In the genomic region with DNA sequence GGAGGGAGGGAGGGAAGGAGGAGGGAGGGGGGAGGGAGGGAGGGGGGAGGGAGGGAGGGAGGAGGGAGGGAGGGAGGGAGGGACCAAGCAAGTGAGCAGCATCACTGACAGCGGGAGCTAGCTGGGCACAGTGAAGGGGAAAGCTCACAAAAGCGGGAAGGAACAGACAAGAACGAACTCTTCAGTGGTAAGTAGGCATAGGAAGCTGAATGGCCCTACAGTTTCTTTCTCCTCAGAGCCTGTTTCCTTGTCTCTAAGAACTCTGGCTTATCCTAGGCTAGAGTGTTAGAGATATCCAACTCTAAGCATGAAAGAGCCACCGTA, we compare ENCODE assay signal across 12 mouse cellular contexts. TPM values are rescaled to one million over a fixed set of nuclear protein-coding genes. Genes with fewer than 3 reads are reported as not detected.
A peak's percentile ranks its signal among the peaks of the same experiment; 100 is the strongest.
DNase-seq lines count a peak whose midpoint lies in the region; ATAC-seq lines count a peak whose summit lies in the region.
"Had no signal": no experiment of that assay in that cellular context is flagged by ENCODE, and none has a peak within 500 bp of the region (broad histone marks: within the 10 kb centered on the region; RNA-seq: fewer than 3 reads in every experiment).

No protein-coding gene starts in this region.

- H3K36me3 ChIP-seq in heart, embryonic 12.5 days = no peaks in the 10 kb centered on the region
- no peaks in the 10 kb centered on the region for H3K36me3 ChIP-seq in heart, embryonic 11.5 days (ENCODE audit: control insufficient read depth, insufficient read depth, low read length)
- H3K36me3 ChIP-seq in hindbrain, embryonic 10.5 days = no peaks in the 10 kb centered on the region
- H3K36me3 ChIP-seq in midbrain, embryonic 15.5 days (replicated peaks) = no peaks in the 10 kb centered on the region
- H3K36me3 ChIP-seq: embryonic facial prominence, embryonic 12.5 days; heart, embryonic 13.5 days; liver, embryonic 12.5 days had no signal

- no peaks in the 10 kb centered on the region for H3K9me3 ChIP-seq in heart, embryonic 12.5 days (replicated peaks)
- H3K9me3 ChIP-seq in heart, embryonic 11.5 days (replicated peaks; ENCODE audit: control insufficient read depth, low read length) = no peaks in the 10 kb centered on the region
- H3K9me3 ChIP-seq in hindbrain, embryonic 10.5 days = no peaks in the 10 kb centered on the region
- H3K9me3 ChIP-seq in midbrain, embryonic 15.5 days = no peaks in the 10 kb centered on the region
- H3K9me3 ChIP-seq: embryonic facial prominence, embryonic 12.5 days; heart, embryonic 13.5 days; liver, embryonic 12.5 days had no signal

- no peak overlapping the region for H3K27ac ChIP-seq in heart, embryonic 12.5 days (ENCODE audit: poor library complexity, severe bottlenecking)
- no peak overlapping the region for H3K27ac ChIP-seq in heart, embryonic 11.5 days (ENCODE audit: low read depth, low read length)
- no peak overlapping the region for H3K27ac ChIP-seq in hindbrain, embryonic 10.5 days
- no peak overlapping the region for H3K27ac ChIP-seq in midbrain, embryonic 15.5 days
- H3K27ac ChIP-seq: embryonic facial prominence, embryonic 12.5 days; heart, embryonic 13.5 days; liver, embryonic 12.5 days had no signal

- H3K4me3 ChIP-seq in heart, embryonic 12.5 days = no peak overlapping the region
- H3K4me3 ChIP-seq in heart, embryonic 11.5 days (ENCODE audit: low read depth, low read length) = no peak overlapping the region
- peak overlapping the region; percentile 87; the same call in 1 of the 2 replicates for H3K4me3 ChIP-seq in hindbrain, embryonic 10.5 days
- H3K4me3 ChIP-seq in midbrain, embryonic 15.5 days = no peak overlapping the region

- no peak overlapping the region for H3K9ac ChIP-seq in heart, embryonic 12.5 days
- no peak overlapping the region for H3K9ac ChIP-seq in heart, embryonic 11.5 days (ENCODE audit: low read depth, low read length)
- no peak overlapping the region for H3K9ac ChIP-seq in midbrain, embryonic 15.5 days
- H3K9ac ChIP-seq: embryonic facial prominence, embryonic 12.5 days; liver, embryonic 12.5 days had no signal

- 43% methylated on average over 4 of the region's 4 CpGs for WGBS in heart, embryonic 12.5 days
- 28% methylated on average over 4 of the region's 4 CpGs for WGBS in heart, embryonic 11.5 days (ENCODE audit: insufficient replicate concordance)
- WGBS in hindbrain, embryonic 10.5 days = 20% methylated on average over 4 of the region's 4 CpGs
- 23% methylated on average over 4 of the region's 4 CpGs for WGBS in midbrain, embryonic 15.5 days

- H3K4me2 ChIP-seq in heart, embryonic 12.5 days = peak overlapping the region; percentile 82; the same call in 1 of the 2 replicates
- no peak overlapping the region for H3K4me2 ChIP-seq in heart, embryonic 11.5 days
- peak overlapping the region; percentile 26 for H3K4me2 ChIP-seq in midbrain, embryonic 15.5 days

- no peak for ATAC-seq in heart, embryonic 12.5 days (ENCODE audit: insufficient number of reproducible peaks, low FRiP score)
- no peak for ATAC-seq in heart, embryonic 11.5 days (replicated peaks; ENCODE audit: insufficient number of reproducible peaks, low FRiP score, low TSS enrichment)
- ATAC-seq in midbrain, embryonic 15.5 days (replicated peaks) = no peak
- ATAC-seq: liver, embryonic 12.5 days had no signal

- peak; percentile 59 for DNase-seq in brain, adult 2 months (ENCODE audit: low read depth, low spot score)
- no peak for DNase-seq in hindbrain, embryonic 10.5 days (ENCODE audit: low spot score)
- DNase-seq in frontal cortex, postnatal 14 days (ENCODE audit: low spot score in 2 of 2) = no peak
- DNase-seq in layer of hippocampus, postnatal 14 days (ENCODE audit: low spot score in 2 of 2) = no peak
- no peak for DNase-seq in adipocyte (ENCODE audit: low spot score)
- DNase-seq: gastrocnemius, postnatal 10 days had no signal

- peaks cover 9% of the 10 kb centered on the region; the same call in 1 of the 2 replicates for H3K4me1 ChIP-seq in heart, embryonic 12.5 days (replicated peaks)
- H3K4me1 ChIP-seq in heart, embryonic 11.5 days (ENCODE audit: control insufficient read depth, insufficient read depth, low read length) = peaks cover 7% of the 10 kb centered on the region; the same call in 1 of the 2 replicates
- H3K4me1 ChIP-seq in hindbrain, embryonic 10.5 days (replicated peaks) = peaks cover 28% of the 10 kb centered on the region
- H3K4me1 ChIP-seq in midbrain, embryonic 15.5 days = peaks cover 17% of the 10 kb centered on the region

- H3K27me3 ChIP-seq in heart, embryonic 12.5 days (replicated peaks) = peaks cover 5% of the 10 kb centered on the region; the same call in 1 of the 2 replicates
- peaks cover 8% of the 10 kb centered on the region; the same call in 1 of the 2 replicates for H3K27me3 ChIP-seq in heart, embryonic 11.5 days (ENCODE audit: control insufficient read depth, insufficient read depth, low read length)
- H3K27me3 ChIP-seq in hindbrain, embryonic 10.5 days (ENCODE audit: insufficient read depth, poor library complexity, severe bottlenecking) = peaks cover 40% of the 10 kb centered on the region
- no peaks in the 10 kb centered on the region for H3K27me3 ChIP-seq in midbrain, embryonic 15.5 days (replicated peaks)

RNA-seq across cellular contexts. Expression of gene Ppm1h, which starts 2.5 kb away (rescaled TPM):
- 4.2 and 4.6 TPM in 2 replicates for polyA plus RNA-seq in heart, embryonic 12.5 days (2016; fragmentation: Nextera tagmentation; extraction: Ambion mirVana)
- 3.2 and 3.9 TPM in 2 replicates for polyA plus RNA-seq in heart, embryonic 11.5 days (2014; fragmentation: Nextera tagmentation; extraction: Ambion mirVana)
- polyA plus RNA-seq in hindbrain, embryonic 10.5 days (2016; fragmentation: Nextera tagmentation; extraction: Ambion mirVana) = 3.7 and 5.8 TPM in 2 replicates
- polyA plus RNA-seq in midbrain, embryonic 15.5 days (2015; fragmentation: Nextera tagmentation; extraction: Ambion mirVana) = 20.7 and 21.4 TPM in 2 replicates
- total RNA-seq in layer of hippocampus, postnatal 14 days (2021) = 10 to 100 TPM; 73.7 to 78.3 TPM
